Mouse (Mus musculus) retina, postnatal 7 days (tissue): ENCODE measurements around the gene Rapgef3.

Source experiments
- DNase-seq: peaks from one replicate; pipeline ENCODE4 v3.0.0-alpha.2; 2012; ENCODE audit warnings: low read depth, low spot score

Rapgef3 gene

GRCm38 (mm10) chr15:97793386-97794153, 25.8 kb upstream of the Rapgef3 start:
- DNase-seq: no peak

- no peak for DNase-seq
Measured at GRCm38 (mm10) chr15:97791126-97791700, 23.4 kb upstream of the Rapgef3 start.

- DNase-seq: no peak
Measured at GRCm38 (mm10) chr15:97789761-97790505, 22.2 kb upstream of the Rapgef3 start.

GRCm38 (mm10) chr15:97788821-97789220, 21.0 kb upstream of the Rapgef3 start:
- no peak for DNase-seq

GRCm38 (mm10) chr15:97787799-97788667, 20.3 kb upstream of the Rapgef3 start:
- DNase-seq: no peak

- no peak for DNase-seq
Measured at GRCm38 (mm10) chr15:97787148-97787798, 19.5 kb upstream of the Rapgef3 start.

- no peak for DNase-seq
Measured at GRCm38 (mm10) chr15:97786412-97787112, 18.8 kb upstream of the Rapgef3 start.

GRCm38 (mm10) chr15:97785731-97786411, 18.1 kb upstream of the Rapgef3 start:
- no peak for DNase-seq

GRCm38 (mm10) chr15:97784561-97785161, 16.9 kb upstream of the Rapgef3 start:
- no peak for DNase-seq

- DNase-seq: peak; percentile 78
Measured at GRCm38 (mm10) chr15:97784092-97784559, 16.4 kb upstream of the Rapgef3 start.

GRCm38 (mm10) chr15:97782749-97783105, 15.0 kb upstream of the Rapgef3 start:
- no peak for DNase-seq

GRCm38 (mm10) chr15:97781961-97782748, 14.4 kb upstream of the Rapgef3 start:
- DNase-seq: no peak

GRCm38 (mm10) chr15:97780611-97781031, 12.8 kb upstream of the Rapgef3 start:
- no peak for DNase-seq

GRCm38 (mm10) chr15:97779576-97779975, 11.8 kb upstream of the Rapgef3 start:
- no peak for DNase-seq

GRCm38 (mm10) chr15:97778311-97779098, 10.7 kb upstream of the Rapgef3 start, which contains the start of gene Slc48a1:
Slc48a1 (plus strand) TSS chr15:97778520.
- no peak for DNase-seq

GRCm38 (mm10) chr15:97776919-97777318, 9.1 kb upstream of the Rapgef3 start:
- no peak for DNase-seq

GRCm38 (mm10) chr15:97776514-97776913, 8.7 kb upstream of the Rapgef3 start:
- no peak for DNase-seq

- no peak for DNase-seq
Measured at GRCm38 (mm10) chr15:97773961-97774370, 6.2 kb upstream of the Rapgef3 start.
